Mouse (Mus musculus): ENCODE measurements around the gene Gabbr2. TPM values are rescaled to one million over a fixed set of nuclear protein-coding genes. Genes with fewer than 3 reads are reported as not detected.

Gabbr2 gene
- polyA plus RNA-seq, 1 experiment from 2014 or later = 0.09 TPM

- 59% methylated on average over 18 of the region's 18 CpGs for WGBS
- no peaks in the 10 kb centered on the region for H3K27me3 ChIP-seq (ENCODE audit: control insufficient read depth, insufficient read depth, low read depth, low read length)
- no peak overlapping the region for H3K9ac ChIP-seq (ENCODE audit: low read length)
- no peak overlapping the region for H3K4me2 ChIP-seq (ENCODE audit: low read depth, low read length)
- H3K9me3 ChIP-seq (ENCODE audit: control insufficient read depth, low read length) = no peaks in the 10 kb centered on the region
- H3K27ac ChIP-seq (ENCODE audit: low read length) = no peak overlapping the region
- H3K4me1 ChIP-seq (replicated peaks; ENCODE audit: control insufficient read depth, insufficient read depth, low read length) = no peaks in the 10 kb centered on the region
- H3K36me3 ChIP-seq (ENCODE audit: control insufficient read depth, insufficient read depth, low read length) = no peaks in the 10 kb centered on the region
- ATAC-seq (ENCODE audit: low read depth) = no peak
- H3K4me3 ChIP-seq (ENCODE audit: low read length) = no peak overlapping the region
Observed at GRCm38 (mm10) chr4:46836065-46836464, 155.6 kb downstream of the Gabbr2 start.

GRCm38 (mm10) chr4:46835064-46835463 lies 156.6 kb downstream of the Gabbr2 start:
- H3K9ac ChIP-seq (ENCODE audit: low read length) = no peak overlapping the region
- no peak overlapping the region for H3K4me3 ChIP-seq (ENCODE audit: low read length)
- WGBS = 81% methylated on average over 14 of the region's 14 CpGs
- no peak for ATAC-seq (ENCODE audit: low read depth)
- H3K27ac ChIP-seq (ENCODE audit: low read length) = no peak overlapping the region
- no peaks in the 10 kb centered on the region for H3K36me3 ChIP-seq (ENCODE audit: control insufficient read depth, insufficient read depth, low read length)
- H3K27me3 ChIP-seq (ENCODE audit: control insufficient read depth, insufficient read depth, low read depth, low read length) = no peaks in the 10 kb centered on the region
- no peak overlapping the region for H3K4me2 ChIP-seq (ENCODE audit: low read depth, low read length)
- H3K4me1 ChIP-seq (replicated peaks; ENCODE audit: control insufficient read depth, insufficient read depth, low read length) = no peaks in the 10 kb centered on the region
- no peaks in the 10 kb centered on the region for H3K9me3 ChIP-seq (ENCODE audit: control insufficient read depth, low read length)

- Histone ChIP-seq H3K9ac (ENCODE audit: low read length) (no peak overlapping the region), H3K36me3 (ENCODE audit: control insufficient read depth, insufficient read depth, low read length) (no peaks in the 10 kb centered on the region), H3K9me3 (ENCODE audit: control insufficient read depth, low read length) (no peaks in the 10 kb centered on the region), H3K27me3 (ENCODE audit: control insufficient read depth, insufficient read depth, low read depth, low read length) (no peaks in the 10 kb centered on the region), H3K4me1 (replicated peaks; ENCODE audit: control insufficient read depth, insufficient read depth, low read length) (no peaks in the 10 kb centered on the region), H3K4me3 (ENCODE audit: low read length) (no peak overlapping the region), H3K27ac (ENCODE audit: low read length) (no peak overlapping the region), H3K4me2 (ENCODE audit: low read depth, low read length) (no peak overlapping the region)
- 43% methylated on average over 12 of the region's 12 CpGs for WGBS
- ATAC-seq (ENCODE audit: low read depth) = no peak
Observed at GRCm38 (mm10) chr4:46832834-46833544, 158.7 kb downstream of the Gabbr2 start.

- Histone ChIP-seq H3K4me1 (replicated peaks; ENCODE audit: control insufficient read depth, insufficient read depth, low read length) (no peaks in the 10 kb centered on the region), H3K27me3 (ENCODE audit: control insufficient read depth, insufficient read depth, low read depth, low read length) (no peaks in the 10 kb centered on the region), H3K9me3 (ENCODE audit: control insufficient read depth, low read length) (no peaks in the 10 kb centered on the region), H3K9ac (ENCODE audit: low read length) (no peak overlapping the region), H3K4me3 (ENCODE audit: low read length) (no peak overlapping the region), H3K4me2 (ENCODE audit: low read depth, low read length) (no peak overlapping the region), H3K27ac (ENCODE audit: low read length) (no peak overlapping the region), H3K36me3 (ENCODE audit: control insufficient read depth, insufficient read depth, low read length) (no peaks in the 10 kb centered on the region)
- ATAC-seq (ENCODE audit: low read depth) = no peak
- 51% methylated on average over 2 of the region's 2 CpGs for WGBS
Observed at GRCm38 (mm10) chr4:46829656-46830055, 162.0 kb downstream of the Gabbr2 start.

- Histone ChIP-seq H3K36me3 (ENCODE audit: control insufficient read depth, insufficient read depth, low read length) (no peaks in the 10 kb centered on the region), H3K4me2 (ENCODE audit: low read depth, low read length) (no peak overlapping the region), H3K4me3 (ENCODE audit: low read length) (no peak overlapping the region), H3K9me3 (ENCODE audit: control insufficient read depth, low read length) (no peaks in the 10 kb centered on the region), H3K27me3 (ENCODE audit: control insufficient read depth, insufficient read depth, low read depth, low read length) (no peaks in the 10 kb centered on the region), H3K4me1 (replicated peaks; ENCODE audit: control insufficient read depth, insufficient read depth, low read length) (no peaks in the 10 kb centered on the region), H3K9ac (ENCODE audit: low read length) (no peak overlapping the region), H3K27ac (ENCODE audit: low read length) (no peak overlapping the region)
- ATAC-seq (ENCODE audit: low read depth) = no peak
- 68% methylated on average over 5 of the region's 5 CpGs for WGBS
Observed at GRCm38 (mm10) chr4:46828141-46828571, 163.5 kb downstream of the Gabbr2 start.

- H3K36me3 ChIP-seq (ENCODE audit: control insufficient read depth, insufficient read depth, low read length) = no peaks in the 10 kb centered on the region
- H3K9ac ChIP-seq (ENCODE audit: low read length) = no peak overlapping the region
- no peak for ATAC-seq (ENCODE audit: low read depth)
- no peak overlapping the region for H3K4me2 ChIP-seq (ENCODE audit: low read depth, low read length)
- H3K4me3 ChIP-seq (ENCODE audit: low read length) = no peak overlapping the region
- H3K9me3 ChIP-seq (ENCODE audit: control insufficient read depth, low read length) = no peaks in the 10 kb centered on the region
- no peaks in the 10 kb centered on the region for H3K4me1 ChIP-seq (replicated peaks; ENCODE audit: control insufficient read depth, insufficient read depth, low read length)
- no peak overlapping the region for H3K27ac ChIP-seq (ENCODE audit: low read length)
- no peaks in the 10 kb centered on the region for H3K27me3 ChIP-seq (ENCODE audit: control insufficient read depth, insufficient read depth, low read depth, low read length)
- WGBS = 55% methylated on average over 9 of the region's 9 CpGs
Observed at GRCm38 (mm10) chr4:46827471-46827870, 164.2 kb downstream of the Gabbr2 start.

- Histone ChIP-seq H3K4me3 (ENCODE audit: low read length) (no peak overlapping the region), H3K9ac (ENCODE audit: low read length) (no peak overlapping the region), H3K27ac (ENCODE audit: low read length) (no peak overlapping the region), H3K4me1 (replicated peaks; ENCODE audit: control insufficient read depth, insufficient read depth, low read length) (no peaks in the 10 kb centered on the region), H3K27me3 (ENCODE audit: control insufficient read depth, insufficient read depth, low read depth, low read length) (no peaks in the 10 kb centered on the region), H3K9me3 (ENCODE audit: control insufficient read depth, low read length) (no peaks in the 10 kb centered on the region), H3K4me2 (ENCODE audit: low read depth, low read length) (no peak overlapping the region), H3K36me3 (ENCODE audit: control insufficient read depth, insufficient read depth, low read length) (no peaks in the 10 kb centered on the region)
- no peak for ATAC-seq (ENCODE audit: low read depth)
- 73% methylated on average over 10 of the region's 10 CpGs for WGBS
Observed at GRCm38 (mm10) chr4:46825846-46826529, 165.7 kb downstream of the Gabbr2 start.

GRCm38 (mm10) chr4:46823738-46824137 lies 167.9 kb downstream of the Gabbr2 start:
- no peak for ATAC-seq (ENCODE audit: low read depth)
- Histone ChIP-seq H3K4me1 (replicated peaks; ENCODE audit: control insufficient read depth, insufficient read depth, low read length) (no peaks in the 10 kb centered on the region), H3K9ac (ENCODE audit: low read length) (no peak overlapping the region), H3K4me2 (ENCODE audit: low read depth, low read length) (no peak overlapping the region), H3K36me3 (ENCODE audit: control insufficient read depth, insufficient read depth, low read length) (no peaks in the 10 kb centered on the region), H3K9me3 (ENCODE audit: control insufficient read depth, low read length) (no peaks in the 10 kb centered on the region), H3K4me3 (ENCODE audit: low read length) (no peak overlapping the region), H3K27me3 (ENCODE audit: control insufficient read depth, insufficient read depth, low read depth, low read length) (no peaks in the 10 kb centered on the region), H3K27ac (ENCODE audit: low read length) (no peak overlapping the region)
- WGBS = 64% methylated on average over 14 of the region's 14 CpGs

- Histone ChIP-seq H3K36me3 (ENCODE audit: control insufficient read depth, insufficient read depth, low read length) (no peaks in the 10 kb centered on the region), H3K27me3 (ENCODE audit: control insufficient read depth, insufficient read depth, low read depth, low read length) (no peaks in the 10 kb centered on the region), H3K4me3 (ENCODE audit: low read length) (no peak overlapping the region), H3K9ac (ENCODE audit: low read length) (no peak overlapping the region), H3K27ac (ENCODE audit: low read length) (no peak overlapping the region), H3K4me2 (ENCODE audit: low read depth, low read length) (no peak overlapping the region), H3K4me1 (replicated peaks; ENCODE audit: control insufficient read depth, insufficient read depth, low read length) (no peaks in the 10 kb centered on the region), H3K9me3 (ENCODE audit: control insufficient read depth, low read length) (no peaks in the 10 kb centered on the region)
- WGBS = 90% methylated on average over 11 of the region's 11 CpGs
- ATAC-seq (ENCODE audit: low read depth) = no peak
Observed at GRCm38 (mm10) chr4:46821709-46822108, 170.0 kb downstream of the Gabbr2 start.
